Mouse (Mus musculus) erythroblast, embryonic 14.5 days (primary cell): ENCODE measurements around the gene Pde11a.

ENCODE experiments used
- GATA1 ChIP-seq: IDR thresholded peaks from 2 replicates; pipeline ENCODE4 v1.6.1; 2012; ENCODE audit warnings: low read length, inconsistent platforms, mixed read lengths
- TAL1 ChIP-seq: IDR thresholded peaks from 3 replicates; pipeline ENCODE4 v1.6.1; 2012; ENCODE audit warnings: low read length, inconsistent platforms, mixed read lengths

DNA sequence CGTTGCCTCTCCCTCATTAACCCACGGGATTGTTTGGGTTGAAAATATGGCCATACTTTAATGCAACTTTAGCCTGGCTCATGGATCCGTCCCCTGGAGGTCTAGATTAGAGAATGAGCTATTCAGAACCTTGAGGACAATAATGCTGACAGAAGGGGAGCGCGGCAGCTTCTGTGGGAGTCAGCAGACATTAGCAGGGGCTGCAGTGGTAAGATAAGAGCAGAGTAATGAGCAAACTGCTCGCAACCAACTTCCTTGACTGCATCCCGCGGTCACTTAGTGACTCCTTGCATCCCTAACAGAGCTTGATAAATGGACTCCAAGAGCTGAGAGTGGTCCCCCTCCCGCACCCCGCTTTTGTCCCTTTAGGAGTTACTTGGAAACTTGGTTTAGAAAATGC is 296.4 kb downstream of the Pde11a start:
- TF ChIP-seq GATA1 (no peak), TAL1 (no peak)
